Mouse (Mus musculus) embryo, embryonic 11.5 days (tissue): Measurements from ENCODE around the gene Cacna1h.
A peak's percentile ranks its signal among the peaks of the same experiment; 100 is the strongest.

ENCODE experiments used
- DNase-seq: peaks from one replicate; pipeline ENCODE4 v3.0.0-alpha.2; 2012; ENCODE audit warnings: low read depth, low spot score

Cacna1h gene

GRCm38 (mm10) chr17:25433617-25434606 is at the start of gene Cacna1h:
Gene Cacna1h (minus strand): TSS chr17:25433783.
- DNase-seq: peak; percentile 73

GRCm38 (mm10) chr17:25482092-25482491 is 48.5 kb upstream of the Cacna1h start:
- DNase-seq: no peak

GRCm38 (mm10) chr17:25480820-25481219 is 47.2 kb upstream of the Cacna1h start:
- DNase-seq: no peak

- no peak for DNase-seq
Measured at GRCm38 (mm10) chr17:25480152-25480551, 46.6 kb upstream of the Cacna1h start.

- DNase-seq: peak; percentile 62
Measured at GRCm38 (mm10) chr17:25475946-25476744, 42.6 kb upstream of the Cacna1h start.

- DNase-seq: peak; percentile 54
Measured at GRCm38 (mm10) chr17:25474330-25475077, 40.9 kb upstream of the Cacna1h start.

GRCm38 (mm10) chr17:25472044-25472443 is 38.5 kb upstream of the Cacna1h start:
- no peak for DNase-seq

- no peak for DNase-seq
Measured at GRCm38 (mm10) chr17:25471418-25471817, 37.8 kb upstream of the Cacna1h start.

- DNase-seq: peak; percentile 56
Measured at GRCm38 (mm10) chr17:25469798-25470197, 36.2 kb upstream of the Cacna1h start.

GRCm38 (mm10) chr17:25468301-25468700 is 34.7 kb upstream of the Cacna1h start:
- no peak for DNase-seq

GRCm38 (mm10) chr17:25467781-25468180 is 34.2 kb upstream of the Cacna1h start:
- no peak for DNase-seq

GRCm38 (mm10) chr17:25466257-25466656 is 32.7 kb upstream of the Cacna1h start:
- DNase-seq: no peak

- DNase-seq: no peak
Measured at GRCm38 (mm10) chr17:25464091-25464490, 30.5 kb upstream of the Cacna1h start.

- DNase-seq: no peak
Measured at GRCm38 (mm10) chr17:25463326-25463945, 29.9 kb upstream of the Cacna1h start.

- DNase-seq: no peak
Measured at GRCm38 (mm10) chr17:25462236-25462875, 28.8 kb upstream of the Cacna1h start.

GRCm38 (mm10) chr17:25456540-25456939 is 23.0 kb upstream of the Cacna1h start:
- no peak for DNase-seq

GRCm38 (mm10) chr17:25454272-25454671 is 20.7 kb upstream of the Cacna1h start, which contains the start of gene Tekt4:
Gene Tekt4 (plus strand): TSS chr17:25454615.
- DNase-seq: no peak

GRCm38 (mm10) chr17:25452246-25452965 is 18.8 kb upstream of the Cacna1h start:
- no peak for DNase-seq

GRCm38 (mm10) chr17:25450329-25450728 is 16.7 kb upstream of the Cacna1h start:
- no peak for DNase-seq

GRCm38 (mm10) chr17:25447865-25448264 is 14.3 kb upstream of the Cacna1h start:
- DNase-seq: no peak
